Mouse (Mus musculus) heart, embryonic 10.5 days (tissue): ENCODE results near the gene Vmn1r198. TPM values are rescaled to one million over a fixed set of nuclear protein-coding genes. Genes with fewer than 3 reads are reported as not detected.
"Not testable (repeated sequence)": the region's sequence is repeated elsewhere in the genome, so short reads cannot be mapped to it uniquely, and the experiment has no call there.

Experiments
- DNase-seq: peaks from one replicate; pipeline ENCODE4 v3.0.0-alpha.2; 2017; ENCODE audit warnings: low spot score
- H3K27ac ChIP-seq: fragments of 300-500 bp; sonication (generic); 2 replicates; pipeline ENCODE4 v1.5.1; 2016; ENCODE audit warnings: mild to moderate bottlenecking
- H3K27me3 ChIP-seq: fragments of 300-500 bp; sonication (generic); 2 replicates; pipeline ENCODE4 v1.6.1; 2016; ENCODE audit warnings: mild to moderate bottlenecking; ENCODE audit not compliant: poor library complexity, insufficient read depth, severe bottlenecking
- H3K36me3 ChIP-seq: fragments of 300-500 bp; sonication (generic); 2 replicates; pipeline ENCODE4 v1.6.1; 2016; ENCODE audit warnings: mild to moderate bottlenecking, moderate library complexity
- H3K4me1 ChIP-seq: fragments of 300-500 bp; sonication (generic); 2 replicates; pipeline ENCODE4 v1.6.1; 2016; ENCODE audit warnings: mild to moderate bottlenecking
- H3K4me3 ChIP-seq: fragments of 300-500 bp; sonication (generic); 2 replicates; pipeline ENCODE4 v1.5.1; 2016; ENCODE audit warnings: mild to moderate bottlenecking, moderate library complexity
- H3K9me3 ChIP-seq: fragments of 300-500 bp; sonication (generic); 2 replicates; pipeline ENCODE4 v1.6.1; 2016; ENCODE audit warnings: mild to moderate bottlenecking, moderate library complexity
- WGBS: fragments of 180-500 bp; shearing (Covaris S2); methylation state at CpG from one replicate; pipeline ENCODE4 v1.1.7; 2016; 5-methylcytosine and 5-hydroxymethylcytosine counted together
- polyA plus RNA-seq: library from polyadenylated mRNA; unstranded; fragments of >200 nt; fragmentation: Nextera tagmentation; extraction: Ambion mirVana; gene quantifications from 2 replicates; pipeline ENCODE4 v1.2.1, GENCODE M21; 2016

Vmn1r198 gene
- polyA plus RNA-seq, result not detected in 2 replicates

GRCm38 (mm10) chr13:22350064-22350463 is at the start of gene Vmn1r198:
TSS of gene Vmn1r198 (plus strand) at chr13:22350364.
- DNase-seq, result no peak
- no peaks in the 10 kb centered on the region for H3K36me3 ChIP-seq
- H3K4me3 ChIP-seq, result no peak within 1 kb of the TSS
- no peaks in the 10 kb centered on the region for H3K27me3 ChIP-seq
- no peaks in the 10 kb centered on the region for H3K4me1 ChIP-seq
- 17% methylated on average over 1 of the region's 1 CpGs for WGBS
- H3K27ac ChIP-seq, result no peak within 1 kb of the TSS
- no peaks in the 10 kb centered on the region for H3K9me3 ChIP-seq

DNA sequence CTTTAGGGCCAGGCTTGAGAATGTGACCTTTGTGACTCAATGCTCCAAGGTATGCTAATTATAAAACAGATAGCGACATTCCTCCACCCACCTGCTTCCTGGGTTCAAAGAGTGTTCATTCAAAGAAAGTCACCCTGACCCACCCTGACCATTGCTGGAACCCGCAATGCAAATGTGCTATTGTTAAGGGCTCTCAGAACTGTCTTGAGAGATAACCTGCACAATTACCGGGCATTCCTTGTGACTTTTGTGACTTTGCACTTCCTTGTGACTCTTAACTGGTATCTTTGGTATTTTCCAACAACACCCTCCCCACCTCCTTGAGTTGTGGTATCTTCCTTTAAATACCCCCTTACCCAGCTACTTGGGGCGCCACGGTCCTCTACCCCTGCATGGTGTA is 42.1 kb upstream of the Vmn1r198 start:
- not testable (repeated sequence) for DNase-seq, H3K9me3 ChIP-seq, H3K4me3 ChIP-seq, H3K4me1 ChIP-seq, H3K27me3 ChIP-seq, H3K36me3 ChIP-seq, H3K27ac ChIP-seq
- WGBS, result 85% methylated on average over 5 of the region's 5 CpGs

DNA sequence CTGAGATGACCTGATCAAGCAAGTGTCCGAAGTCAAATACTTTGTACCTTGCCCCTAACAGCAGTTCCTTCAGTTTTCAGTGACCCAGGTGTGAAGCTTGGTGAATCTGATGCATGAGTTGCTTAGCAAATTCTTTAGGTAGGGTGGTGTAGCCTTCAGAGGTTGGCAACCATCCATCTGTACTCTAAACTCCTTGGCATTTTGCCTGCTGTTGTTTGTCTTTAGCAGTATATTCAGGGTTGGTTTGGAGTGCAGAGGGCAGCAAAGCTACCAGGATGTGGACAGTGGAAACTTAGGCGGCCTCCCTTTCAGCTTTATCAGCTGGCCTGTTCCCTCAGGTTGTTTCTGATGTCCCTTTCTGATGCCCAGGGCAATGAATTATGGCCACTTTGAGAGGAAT is 34.8 kb upstream of the Vmn1r198 start:
- Histone ChIP-seq H3K4me1 (no peaks in the 10 kb centered on the region), H3K27me3 (no peaks in the 10 kb centered on the region), H3K36me3 (no peaks in the 10 kb centered on the region), H3K9me3 (no peaks in the 10 kb centered on the region), H3K27ac (no peak overlapping the region), H3K4me3 (no peak overlapping the region)
- no peak for DNase-seq
- WGBS, result 74% methylated on average over 2 of the region's 2 CpGs

GRCm38 (mm10) chr13:22317366-22317765 is 32.8 kb upstream of the Vmn1r198 start:
- DNase-seq, result no peak
- Histone ChIP-seq H3K27ac (no peak overlapping the region), H3K4me3 (no peak overlapping the region), H3K9me3 (no peaks in the 10 kb centered on the region), H3K36me3 (no peaks in the 10 kb centered on the region), H3K27me3 (no peaks in the 10 kb centered on the region), H3K4me1 (no peaks in the 10 kb centered on the region)
- WGBS, result 81% methylated on average over 2 of the region's 2 CpGs

DNA sequence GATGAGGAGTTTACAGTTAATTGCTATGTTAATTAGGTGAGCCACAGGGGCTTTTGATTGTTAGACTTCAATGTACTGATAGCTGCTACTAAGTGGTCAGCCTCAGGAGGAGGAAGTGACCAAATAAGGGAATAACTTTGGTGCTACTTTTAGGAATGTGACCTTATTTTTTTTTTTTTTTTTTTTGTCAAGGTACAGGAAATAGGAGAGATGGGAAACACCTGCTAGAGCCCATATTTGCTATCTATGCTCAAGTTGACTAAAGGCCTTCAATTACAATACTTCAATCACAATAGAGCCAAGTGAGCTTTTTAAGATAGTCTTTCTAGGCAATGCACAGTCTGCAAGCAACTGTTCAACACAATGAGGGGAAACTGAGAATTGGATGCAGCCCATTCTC is 30.1 kb upstream of the Vmn1r198 start:
- Histone ChIP-seq H3K27ac (no peak overlapping the region), H3K27me3 (no peaks in the 10 kb centered on the region), H3K36me3 (no peaks in the 10 kb centered on the region), H3K4me1 (no peaks in the 10 kb centered on the region), H3K4me3 (no peak overlapping the region), H3K9me3 (no peaks in the 10 kb centered on the region)
- DNase-seq, result no peak

GRCm38 (mm10) chr13:22324289-22324688 is 25.9 kb upstream of the Vmn1r198 start, which contains the start of gene Vmn1r197:
TSS of gene Vmn1r197 (plus strand) at chr13:22324589.
- DNase-seq, result no peak
- Histone ChIP-seq H3K4me1 (no peaks in the 10 kb centered on the region), H3K36me3 (no peaks in the 10 kb centered on the region), H3K9me3 (no peaks in the 10 kb centered on the region), H3K27ac (no peak within 1 kb of the TSS), H3K27me3 (no peaks in the 10 kb centered on the region), H3K4me3 (no peak within 1 kb of the TSS)

DNA sequence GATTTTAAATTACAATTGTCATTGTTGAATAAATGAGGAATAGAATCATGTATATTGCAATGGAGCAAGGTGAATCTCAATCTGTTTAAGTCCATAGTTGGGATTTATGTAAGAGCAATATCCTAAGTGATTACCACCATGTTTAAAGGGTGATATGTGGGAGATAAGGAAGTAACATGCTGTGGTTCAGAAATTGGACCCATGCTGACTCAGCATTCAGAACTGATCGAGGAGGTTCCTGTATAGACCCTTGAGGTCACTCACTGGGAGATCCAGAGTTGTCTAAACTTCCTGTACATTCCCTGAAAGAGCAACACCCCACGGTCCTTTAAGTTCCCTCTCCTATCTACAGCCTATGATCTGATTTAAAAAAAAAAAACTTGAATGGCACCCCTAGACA is 16.9 kb upstream of the Vmn1r198 start:
- H3K36me3 ChIP-seq, result no peaks in the 10 kb centered on the region
- no peak overlapping the region for H3K27ac ChIP-seq
- WGBS, result 64% methylated on average over 2 of the region's 2 CpGs
- DNase-seq, result no peak
- no peaks in the 10 kb centered on the region for H3K4me1 ChIP-seq
- no peaks in the 10 kb centered on the region for H3K9me3 ChIP-seq
- H3K4me3 ChIP-seq, result no peak overlapping the region
- H3K27me3 ChIP-seq, result no peaks in the 10 kb centered on the region

- Histone ChIP-seq H3K4me1 (no peaks in the 10 kb centered on the region), H3K27me3 (no peaks in the 10 kb centered on the region), H3K4me3 (no peak overlapping the region), H3K36me3 (no peaks in the 10 kb centered on the region), H3K27ac (no peak overlapping the region), H3K9me3 (no peaks in the 10 kb centered on the region)
- no peak for DNase-seq
- 77% methylated on average over 1 of the region's 1 CpGs for WGBS
Observed at GRCm38 (mm10) chr13:22335565-22335964, 14.6 kb upstream of the Vmn1r198 start.

- Histone ChIP-seq H3K4me1 (no peaks in the 10 kb centered on the region), H3K4me3 (no peak overlapping the region), H3K36me3 (no peaks in the 10 kb centered on the region), H3K9me3 (no peaks in the 10 kb centered on the region), H3K27ac (no peak overlapping the region), H3K27me3 (no peaks in the 10 kb centered on the region)
- DNase-seq, result no peak
- WGBS, result 83% methylated on average over 1 of the region's 1 CpGs
Observed at GRCm38 (mm10) chr13:22350813-22351212, 649 bp downstream of the Vmn1r198 start.

GRCm38 (mm10) chr13:22379518-22379917 is 29.4 kb downstream of the Vmn1r198 start, which contains the start of gene Vmn1r199:
TSS of gene Vmn1r199 (plus strand) at chr13:22379818.
- H3K27me3 ChIP-seq, result no peaks in the 10 kb centered on the region
- H3K27ac ChIP-seq, result no peak within 1 kb of the TSS
- no peaks in the 10 kb centered on the region for H3K36me3 ChIP-seq
- no peak for DNase-seq
- no peaks in the 10 kb centered on the region for H3K4me1 ChIP-seq
- H3K4me3 ChIP-seq, result no peak within 1 kb of the TSS
- H3K9me3 ChIP-seq, result no peaks in the 10 kb centered on the region
- 77% methylated on average over 2 of the region's 2 CpGs for WGBS

DNA sequence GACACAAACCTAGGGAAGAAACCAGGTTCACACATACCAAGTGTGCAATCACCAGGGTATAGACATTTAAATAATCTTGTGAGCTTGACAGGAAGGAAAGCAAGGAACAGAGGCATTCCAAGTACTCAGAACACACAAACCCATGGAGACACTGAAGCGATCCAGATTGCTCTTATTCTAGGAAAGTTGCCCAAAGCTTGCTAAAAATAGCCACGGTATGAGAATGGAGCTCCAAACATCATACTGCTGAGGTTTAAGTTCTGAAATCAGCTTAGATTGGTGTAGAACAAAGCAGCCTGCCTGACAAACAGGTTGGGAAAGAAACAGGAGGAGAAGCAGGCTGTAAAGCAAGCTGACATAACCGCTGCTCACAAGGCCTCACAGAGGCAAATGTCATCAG is 31.0 kb downstream of the Vmn1r198 start:
- not testable (repeated sequence) for H3K36me3 ChIP-seq, H3K27ac ChIP-seq, DNase-seq, H3K4me3 ChIP-seq, H3K4me1 ChIP-seq, H3K9me3 ChIP-seq, H3K27me3 ChIP-seq
- 61% methylated on average over 3 of the region's 3 CpGs for WGBS

DNA sequence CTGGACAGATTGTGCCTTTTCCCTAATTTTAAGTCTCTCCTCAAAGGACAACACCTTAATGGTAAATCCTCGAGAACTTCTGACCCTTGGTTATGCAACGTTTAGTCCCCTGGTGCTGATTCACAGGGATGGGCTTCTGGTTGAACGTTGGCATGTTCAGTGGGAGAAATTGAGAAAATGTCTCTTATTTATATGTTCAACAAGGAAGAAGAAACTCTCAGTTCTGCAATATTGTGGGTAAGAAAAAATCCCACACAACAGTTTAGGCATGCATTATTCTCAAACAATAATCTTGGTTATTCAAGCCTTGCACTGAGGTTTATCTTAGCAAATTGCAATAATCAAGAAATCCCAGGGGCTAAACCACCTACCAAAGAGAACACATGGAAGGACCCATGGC is 33.2 kb downstream of the Vmn1r198 start:
- Histone ChIP-seq H3K36me3 (no peaks in the 10 kb centered on the region), H3K4me1 (no peaks in the 10 kb centered on the region), H3K9me3 (no peaks in the 10 kb centered on the region), H3K27me3 (no peaks in the 10 kb centered on the region), H3K27ac (no peak overlapping the region), H3K4me3 (no peak overlapping the region)
- DNase-seq, result no peak
- WGBS, result 70% methylated on average over 3 of the region's 3 CpGs

DNA sequence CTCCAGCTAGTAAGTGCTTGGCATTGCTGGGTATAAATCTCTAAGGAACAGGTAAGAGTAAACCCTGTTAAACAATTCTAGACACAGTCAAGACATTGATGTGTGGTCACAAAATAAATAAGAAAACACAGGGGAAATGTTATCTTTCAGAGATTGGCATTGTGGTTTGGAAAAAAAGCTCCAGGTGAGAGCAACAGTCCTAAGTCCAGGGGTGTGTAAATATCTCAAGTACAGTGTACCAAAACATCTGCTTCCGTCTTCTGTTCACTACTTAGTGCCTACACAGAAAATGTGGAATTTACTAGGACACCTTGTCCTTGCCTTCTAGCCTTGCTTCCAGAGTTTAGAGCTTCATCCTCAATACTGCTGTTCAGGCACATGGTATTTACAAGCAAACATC is 36.9 kb downstream of the Vmn1r198 start:
- H3K9me3 ChIP-seq, result no peaks in the 10 kb centered on the region
- no peaks in the 10 kb centered on the region for H3K27me3 ChIP-seq
- H3K27ac ChIP-seq, result no peak overlapping the region
- no peaks in the 10 kb centered on the region for H3K36me3 ChIP-seq
- 88% methylated on average over 1 of the region's 1 CpGs for WGBS
- H3K4me1 ChIP-seq, result no peaks in the 10 kb centered on the region
- DNase-seq, result no peak
- H3K4me3 ChIP-seq, result no peak overlapping the region

GRCm38 (mm10) chr13:22390073-22390472 is 39.9 kb downstream of the Vmn1r198 start, which contains the start of gene Vmn1r200:
TSS of gene Vmn1r200 (plus strand) at chr13:22390373.
- Histone ChIP-seq H3K9me3 (no peaks in the 10 kb centered on the region), H3K27ac (no peak within 1 kb of the TSS), H3K27me3 (no peaks in the 10 kb centered on the region), H3K4me1 (no peaks in the 10 kb centered on the region), H3K4me3 (no peak within 1 kb of the TSS), H3K36me3 (no peaks in the 10 kb centered on the region)
- no peak for DNase-seq
- whole genome bisulfite sequencing, result 71% methylated on average over 3 of the region's 3 CpGs
